Mouse (Mus musculus) bone marrow, adult 2 months (tissue): ENCODE measurements at regions not wholly inside any gene's neighbourhood (a gene's known extent, or its start where the extent isn't known, plus 50 kb on each side); places are given as distances from the start of the nearest gene placed in this dataset.

Experiments
- CTCF ChIP-seq: fragments of 200-500 bp; IDR thresholded peaks from 2 replicates; pipeline ENCODE4 v1.5.1; 2011; ENCODE audit warnings: low read length, control low read depth; ENCODE audit not compliant: control insufficient read depth, insufficient read depth
- POLR2A ChIP-seq: fragments of 200-500 bp; IDR thresholded peaks from 2 replicates; pipeline ENCODE4 v1.6.1; 2011; ENCODE audit warnings: low read depth, mild to moderate bottlenecking, control low read depth, low read length, borderline replicate concordance; ENCODE audit not compliant: control insufficient read depth

- TF ChIP-seq CTCF (no peak), POLR2A (no peak)
These were observed 1605.4 kb upstream of the Gulo start for GRCm38 (mm10) chr14:67614369-67614768.
